Mouse (Mus musculus) MEL (cell line): Measurements from ENCODE around the gene Nipbl. TPM values are rescaled to one million over a fixed set of nuclear protein-coding genes. Genes with fewer than 3 reads are reported as not detected.

ENCODE experiments used
- DNase-seq: peaks from one replicate; pipeline ENCODE4 v3.0.0; 2011; ENCODE audit warnings: low read depth, low spot score
- H3K27ac ChIP-seq: 2 replicates; pipeline ENCODE4 v1.5.1; 2012; ENCODE audit warnings: low read depth, mild to moderate bottlenecking, control low read depth, low read length, moderate library complexity; ENCODE audit not compliant: control insufficient read depth
- H3K27me3 ChIP-seq, 2 experiments: fragments of 150-350 bp in 1 of 2; sonication (generic) in 1 of 2; 2 replicates each; pipeline ENCODE4 v1.6.1; 2012; ENCODE audit warnings: low read length in 2 of 2, mild to moderate bottlenecking in 2 of 2, improper control_type of control experiment in 1 of 2, moderate library complexity in 1 of 2; ENCODE audit not compliant: insufficient read depth in 2 of 2, control insufficient read depth in 1 of 2
- H3K36me3 ChIP-seq, 2 experiments: 2 replicates each; pipeline ENCODE4 v1.6.1; 2012 to 2014; ENCODE audit warnings: low read length in 2 of 2, improper control_type of control experiment in 1 of 2, inconsistent platforms in 1 of 2, mild to moderate bottlenecking in 1 of 2; ENCODE audit not compliant: insufficient read depth in 2 of 2, control insufficient read depth in 1 of 2
- H3K4me1 ChIP-seq, 2 experiments: fragments of 150-350 bp in 1 of 2; sonication (generic) in 1 of 2; 2 replicates each; pipeline ENCODE4 v1.6.1; 2012; ENCODE audit warnings: low read length in 2 of 2, improper control_type of control experiment in 1 of 2, mild to moderate bottlenecking in 1 of 2; ENCODE audit not compliant: insufficient read depth in 2 of 2, control insufficient read depth in 1 of 2
- H3K4me3 ChIP-seq, 2 experiments: fragments of 150-350 bp in 1 of 2; sonication (generic) in 1 of 2; 2 replicates each; pipeline ENCODE4 v1.5.1; 2012; ENCODE audit warnings: low read depth in 2 of 2, low read length in 2 of 2, mild to moderate bottlenecking in 2 of 2, moderate library complexity in 2 of 2, control low read depth in 1 of 2, improper control_type of control experiment in 1 of 2; ENCODE audit not compliant: control insufficient read depth in 1 of 2, insufficient read depth in 1 of 2
- H3K79me2 ChIP-seq: 2 replicates; pipeline ENCODE4 v1.6.1; 2012; ENCODE audit warnings: mild to moderate bottlenecking, low read length, moderate library complexity; ENCODE audit not compliant: control insufficient read depth, poor library complexity, insufficient read depth
- H3K9ac ChIP-seq: 2 replicates; pipeline ENCODE4 v1.6.1; 2012; ENCODE audit warnings: low read depth, mild to moderate bottlenecking, control low read depth, low read length, moderate library complexity; ENCODE audit not compliant: control insufficient read depth, poor library complexity, severe bottlenecking
- H3K9me3 ChIP-seq: fragments of 150-350 bp; sonication (generic); replicated peaks from 2 replicates; pipeline ENCODE4 v1.6.1; 2012; ENCODE audit warnings: mild to moderate bottlenecking, low read length, improper control_type of control experiment, moderate library complexity; ENCODE audit not compliant: insufficient read depth
- BHLHE40 ChIP-seq: IDR thresholded peaks from 2 replicates; pipeline ENCODE4 v1.6.1; 2012; ENCODE audit warnings: low read depth, mild to moderate bottlenecking, inconsistent platforms, low read length, improper control_type of control experiment, borderline replicate concordance
- CHD1 ChIP-seq: IDR thresholded peaks from 2 replicates; pipeline ENCODE4 v1.6.1; 2012; ENCODE audit warnings: low read depth, mild to moderate bottlenecking, inconsistent platforms, low read length, improper control_type of control experiment
- CHD2 ChIP-seq: IDR thresholded peaks from 2 replicates; pipeline ENCODE4 v1.6.1; 2011; ENCODE audit warnings: low read length, improper control_type of control experiment
- E2F4 ChIP-seq: IDR thresholded peaks from 2 replicates; pipeline ENCODE4 v1.6.1; 2011; ENCODE audit warnings: low read depth, low read length, improper control_type of control experiment, borderline replicate concordance
- ELF1 ChIP-seq: IDR thresholded peaks from 2 replicates; pipeline ENCODE4 v1.6.1; 2014; ENCODE audit warnings: low read depth, mild to moderate bottlenecking, inconsistent platforms, low read length, improper control_type of control experiment, moderate library complexity
- GABPA ChIP-seq: IDR thresholded peaks from 2 replicates; pipeline ENCODE4 v1.6.1; 2012; ENCODE audit warnings: low read depth, mild to moderate bottlenecking, inconsistent platforms, low read length, improper control_type of control experiment, moderate library complexity
- HCFC1 ChIP-seq: IDR thresholded peaks from 2 replicates; pipeline ENCODE4 v1.6.1; 2012; ENCODE audit warnings: low read depth, mild to moderate bottlenecking, inconsistent platforms, low read length, improper control_type of control experiment, moderate library complexity
- JUND ChIP-seq: IDR thresholded peaks from 2 replicates; pipeline ENCODE4 v1.6.1; 2011; ENCODE audit warnings: low read depth, mild to moderate bottlenecking, improper control_type of control experiment, low read length
- KAT2A ChIP-seq: conservative IDR thresholded peaks from 2 replicates; pipeline ENCODE4 v1.6.1; 2012; ENCODE audit warnings: low read depth, low read length, improper control_type of control experiment, inconsistent platforms
- MAFK ChIP-seq: IDR thresholded peaks from 2 replicates; pipeline ENCODE4 v1.6.1; 2011; ENCODE audit warnings: low read depth, mild to moderate bottlenecking, low read length, improper control_type of control experiment, borderline replicate concordance
- MAX ChIP-seq: IDR thresholded peaks from 2 replicates; pipeline ENCODE4 v1.6.1; 2011; ENCODE audit warnings: low read length, improper control_type of control experiment
- MEF2A ChIP-seq: IDR thresholded peaks from 2 replicates; pipeline ENCODE4 v1.6.1; 2014; ENCODE audit warnings: low read depth, mild to moderate bottlenecking, inconsistent platforms, low read length, improper control_type of control experiment; ENCODE audit not compliant: poor library complexity, insufficient replicate concordance, severe bottlenecking; ENCODE audit errors: extremely low read depth
- MYB ChIP-seq: IDR thresholded peaks from 2 replicates; pipeline ENCODE4 v1.6.1; 2011; ENCODE audit warnings: mild to moderate bottlenecking, low read depth, low read length, improper control_type of control experiment
- NRF1 ChIP-seq: IDR thresholded peaks from 2 replicates; pipeline ENCODE4 v1.6.1; 2014; ENCODE audit warnings: low read depth, mild to moderate bottlenecking, inconsistent platforms, low read length, improper control_type of control experiment, moderate library complexity; ENCODE audit not compliant: poor library complexity, insufficient read depth, severe bottlenecking
- POLR2A ChIP-seq, 2 experiments: IDR thresholded peaks; 2 replicates each; pipeline ENCODE4 v1.6.1; 2011 to 2012; ENCODE audit warnings: low read length in 2 of 2, mild to moderate bottlenecking in 2 of 2, control low read depth in 1 of 2, improper control_type of control experiment in 1 of 2, low read depth in 1 of 2, moderate library complexity in 1 of 2; ENCODE audit not compliant: control insufficient read depth in 1 of 2, insufficient read depth in 1 of 2, poor library complexity in 1 of 2
- POLR2AphosphoS2 ChIP-seq: IDR thresholded peaks from 2 replicates; pipeline ENCODE4 v1.6.1; 2011; ENCODE audit warnings: low read length, improper control_type of control experiment
- POLR2AphosphoS5 ChIP-seq: IDR thresholded peaks from 2 replicates; pipeline ENCODE4 v1.6.1; 2012; ENCODE audit warnings: low read depth, borderline replicate concordance, mild to moderate bottlenecking, inconsistent platforms, low read length, moderate library complexity, mixed read lengths
- TBP ChIP-seq: IDR thresholded peaks from 2 replicates; pipeline ENCODE4 v1.8.0; 2011; ENCODE audit warnings: low read depth, low read length, improper control_type of control experiment
- USF1 ChIP-seq: IDR thresholded peaks from 2 replicates; pipeline ENCODE4 v1.6.1; 2014; ENCODE audit warnings: low read depth, mild to moderate bottlenecking, inconsistent platforms, low read length, improper control_type of control experiment, moderate library complexity
- ZKSCAN1 ChIP-seq: IDR thresholded peaks from 2 replicates; pipeline ENCODE4 v1.6.1; 2012; ENCODE audit warnings: low read depth, mild to moderate bottlenecking, inconsistent platforms, low read length, improper control_type of control experiment, moderate library complexity
- ZNF384 ChIP-seq: IDR thresholded peaks from 2 replicates; pipeline ENCODE4 v1.6.1; 2012; ENCODE audit warnings: low read depth, mild to moderate bottlenecking, inconsistent platforms, low read length, improper control_type of control experiment
- polyA plus RNA-seq, 2 experiments: library from polyadenylated mRNA; stranded (reverse) in 1 of 2; unstranded in 1 of 2; fragments of >175 nt in 1 of 2; fragments of >200 nt in 1 of 2; gene quantifications; 2 replicates each; pipeline versions ENCODE4 v1.2.1 to v1.2.4; 2012; ENCODE audit warnings: low replicate concordance in 2 of 2, low read depth in 1 of 2; ENCODE audit not compliant: insufficient read length in 2 of 2, insufficient read depth in 1 of 2, missing spikeins in 1 of 2
- total RNA-seq: library from RNA; depleted of rRNA; stranded (reverse); fragments of 300-350 nt; gene quantifications from 2 replicates; pipeline ENCODE4 v1.2.3, GENCODE M21; 2012

The Nipbl gene
- total and polyA plus RNA-seq, 3 experiments = 21.8 to 66.3 (median 35.6) TPM

GRCm38 (mm10) chr15:8347104-8347773 lies 97.0 kb downstream of the Nipbl start:
- no peaks in the 10 kb centered on the region for H3K27me3 ChIP-seq
- peaks cover 2 to 23% of the 10 kb centered on the region in 2 experiments; a peak in 3 of 4 replicates for H3K36me3 ChIP-seq
- DNase-seq = no peak

GRCm38 (mm10) chr15:8340596-8340995 lies 103.7 kb downstream of the Nipbl start:
- H3K9ac ChIP-seq = no peak overlapping the region
- H3K79me2 ChIP-seq = no peaks in the 10 kb centered on the region
- H3K9me3 ChIP-seq = no peaks in the 10 kb centered on the region
- no peaks in the 10 kb centered on the region for H3K27me3 ChIP-seq
- peaks cover 1 to 33% of the 10 kb centered on the region in 2 experiments; a peak in 2 of 4 replicates for H3K36me3 ChIP-seq
- H3K27ac ChIP-seq = no peak overlapping the region
- H3K4me1 ChIP-seq = no peaks in the 10 kb centered on the region
- H3K4me3 ChIP-seq = no peak overlapping the region
- DNase-seq = no peak
- TF ChIP-seq ZNF384 (no peak), E2F4 (no peak), POLR2AphosphoS2 (no peak), JUND (no peak), CHD1 (no peak), GABPA (no peak), POLR2AphosphoS5 (no peak)

More at GRCm38 (mm10) chr15:8347104-8347773, 97.0 kb downstream of the Nipbl start:
- H3K9me3 ChIP-seq = no peaks in the 10 kb centered on the region
- H3K79me2 ChIP-seq = no peaks in the 10 kb centered on the region
- no peaks in the 10 kb centered on the region for H3K4me1 ChIP-seq
- no peak overlapping the region for H3K9ac ChIP-seq
- H3K27ac ChIP-seq = no peak overlapping the region
- H3K4me3 ChIP-seq = no peak overlapping the region
- TF ChIP-seq MEF2A (no peak), KAT2A (no peak), CHD2 (no peak), TBP (no peak), JUND (no peak), POLR2AphosphoS5 (no peak), POLR2AphosphoS2 (no peak), MYB (no peak), POLR2A (IDR thresholded peaks at IDR 0.05; ENCODE audit: control insufficient read depth in 1 of 2, insufficient read depth in 1 of 2, low read depth in 1 of 2, low read length in 2 of 2, poor library complexity in 1 of 2) (no peak), ZKSCAN1 (no peak), NRF1 (no peak), MAFK (no peak), USF1 (no peak), MAX (no peak), HCFC1 (no peak), ELF1 (no peak), BHLHE40 (no peak)
- TF ChIP-seq, all 39 proteins: peak for 0
